Mouse (Mus musculus): ENCODE results near the gene Wdr53. TPM values are rescaled to one million over a fixed set of nuclear protein-coding genes. Genes with fewer than 3 reads are reported as not detected.

Wdr53 gene
- polyA plus RNA-seq (2014; fragmentation: Nextera tagmentation; extraction: Ambion mirVana) = 11.0 and 15.6 TPM in 2 replicates

DNA sequence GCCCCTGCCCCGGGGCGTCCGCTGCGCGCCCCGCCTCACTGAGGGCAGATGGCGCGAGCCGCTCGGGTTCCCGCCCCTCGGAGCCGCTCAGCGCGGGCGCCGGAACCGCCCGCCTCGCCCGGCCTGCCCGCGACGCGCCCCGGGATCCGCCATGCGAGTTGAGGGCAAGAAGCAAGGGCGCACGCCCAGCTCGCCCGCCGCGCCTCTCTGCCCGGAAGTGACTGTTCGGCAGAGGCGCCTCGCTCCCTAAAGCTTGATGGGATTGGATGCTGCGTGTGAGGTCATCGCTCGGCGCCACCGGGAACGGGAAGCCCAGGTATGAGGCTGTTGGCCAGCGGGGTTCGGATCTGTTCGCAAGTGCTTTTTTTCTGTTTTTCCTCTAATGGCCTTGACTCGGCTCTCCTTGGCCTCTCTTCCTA lies at the start of gene Wdr53, which contains the start of gene Fbxo45:
Wdr53 (plus strand) TSS at position 276 of the 419 bp plus-strand sequence.
Fbxo45 (minus strand) TSS at position 207 of the 419 bp plus-strand sequence.
- H3K4me1 ChIP-seq (replicated peaks; ENCODE audit: control insufficient read depth, insufficient read depth, low read length) = peaks cover 33% of the 10 kb centered on the region
- H3K9me3 ChIP-seq (ENCODE audit: control insufficient read depth, low read length) = no peaks in the 10 kb centered on the region
- H3K9ac ChIP-seq = peak within 1 kb of the TSS; percentile 93
- H3K36me3 ChIP-seq (replicated peaks; ENCODE audit: control insufficient read depth, insufficient read depth) = no peaks in the 10 kb centered on the region
- WGBS = 1% methylated on average over 46 of the region's 48 CpGs
- H3K4me3 ChIP-seq (replicated peaks; ENCODE audit: low read length) = peak within 1 kb of the TSS; percentile 91
- no peaks in the 10 kb centered on the region for H3K27me3 ChIP-seq (ENCODE audit: control insufficient read depth, insufficient read depth, low read length)
- H3K4me2 ChIP-seq (replicated peaks) = peak within 1 kb of the TSS; percentile 87
- peak; percentile 100 for ATAC-seq (ENCODE audit: low FRiP score)
- DNase-seq (ENCODE audit: low spot score) = peak; percentile 94
- H3K27ac ChIP-seq = peak within 1 kb of the TSS; percentile 91

DNA sequence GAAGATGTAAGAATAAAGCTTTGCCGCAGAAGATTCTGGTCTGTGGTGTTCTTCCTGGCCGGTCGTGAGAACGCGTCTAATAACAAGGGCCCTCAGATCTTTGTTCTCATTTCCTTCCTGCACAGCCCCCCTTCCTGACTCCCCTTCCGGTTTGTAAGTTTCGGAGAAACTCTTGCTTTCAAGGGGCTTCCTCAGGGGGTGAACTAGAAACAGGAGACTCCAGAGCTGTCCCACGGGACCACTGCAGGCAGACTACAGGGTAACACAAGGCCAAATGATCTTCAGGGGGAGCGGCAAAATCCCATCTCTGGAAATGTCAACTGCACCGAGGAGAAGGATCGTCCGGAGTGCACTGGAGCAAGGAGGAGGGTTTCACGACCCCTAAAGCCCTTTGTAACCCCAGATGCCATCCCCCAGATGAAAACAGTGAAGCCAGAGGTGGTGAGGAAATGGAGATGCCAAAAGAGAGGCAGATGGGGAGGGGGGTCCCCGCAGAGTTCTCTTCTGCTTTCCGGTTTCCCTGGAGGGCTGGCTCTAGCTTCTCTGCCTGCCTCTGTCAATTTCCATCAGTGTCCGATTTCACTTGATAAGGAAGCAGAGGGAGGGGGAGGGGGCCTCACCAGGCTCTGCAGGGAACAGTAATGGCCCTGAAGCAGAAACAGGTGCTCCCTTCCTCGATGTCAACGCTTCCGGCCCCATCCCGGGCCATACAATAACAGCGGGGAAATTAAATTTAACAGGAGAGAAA lies 46.6 kb upstream of the Wdr53 start:
- Histone ChIP-seq H3K4me2 (replicated peaks) (peak overlapping the region; percentile 28), H3K27ac (peak overlapping the region; percentile 68), H3K9me3 (ENCODE audit: control insufficient read depth, low read length) (no peaks in the 10 kb centered on the region), H3K9ac (peak overlapping the region; percentile 41), H3K4me3 (replicated peaks; ENCODE audit: low read length) (peak overlapping the region; percentile 13; the same call in 1 of the 2 replicates), H3K36me3 (replicated peaks; ENCODE audit: control insufficient read depth, insufficient read depth) (no peaks in the 10 kb centered on the region), H3K4me1 (replicated peaks; ENCODE audit: control insufficient read depth, insufficient read depth, low read length) (no peaks in the 10 kb centered on the region), H3K27me3 (ENCODE audit: control insufficient read depth, insufficient read depth, low read length) (no peaks in the 10 kb centered on the region)
- peak; percentile 40 for DNase-seq (ENCODE audit: low spot score)
- WGBS = 51% methylated on average over 21 of the region's 21 CpGs
- no peak; the same call in 1 of the 2 replicates for ATAC-seq (ENCODE audit: low FRiP score)

DNA sequence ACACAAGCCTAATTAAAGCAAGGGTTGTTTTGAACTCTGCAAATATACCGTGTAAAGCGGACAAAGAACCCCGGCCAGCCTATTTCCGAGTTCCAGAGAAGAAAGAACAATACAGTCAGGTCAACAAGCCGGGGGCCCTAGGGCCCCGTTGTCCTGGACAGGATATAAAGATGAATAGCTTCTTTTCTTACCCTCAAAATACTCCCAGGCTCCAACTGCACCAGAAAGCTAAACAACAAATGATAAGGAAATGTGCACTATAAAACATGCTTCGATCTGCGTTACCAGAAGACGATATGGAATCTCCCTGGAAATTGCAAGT lies 46.1 kb upstream of the Wdr53 start:
- WGBS = 33% methylated on average over 9 of the region's 9 CpGs
- no peak for ATAC-seq (ENCODE audit: low FRiP score)
- H3K4me3 ChIP-seq (replicated peaks; ENCODE audit: low read length) = peak overlapping the region; percentile 13; the same call in 1 of the 2 replicates

DNA sequence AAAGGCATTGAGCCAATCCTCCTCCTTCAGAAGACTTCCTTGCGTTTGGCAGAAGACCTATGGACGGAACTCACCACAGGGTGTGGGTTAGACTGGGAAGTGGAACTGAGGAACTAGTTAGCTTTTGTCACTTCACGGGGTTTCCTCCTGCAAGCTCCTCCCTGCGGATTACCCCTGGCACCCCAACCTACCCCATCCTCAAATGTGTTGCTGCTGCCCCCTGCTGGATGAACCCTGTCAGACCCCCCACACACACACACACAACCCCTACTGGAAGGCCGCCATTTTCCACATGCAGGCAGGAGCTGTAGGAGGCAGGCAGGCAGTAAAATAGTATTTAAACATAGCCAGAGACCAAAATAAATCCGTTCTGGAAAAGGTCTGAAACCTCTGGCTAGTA lies 44.3 kb upstream of the Wdr53 start:
- H3K36me3 ChIP-seq (replicated peaks; ENCODE audit: control insufficient read depth, insufficient read depth) = no peaks in the 10 kb centered on the region

More for the DNA sequence above, 46.1 kb upstream of the Wdr53 start:
- Histone ChIP-seq H3K36me3 (replicated peaks; ENCODE audit: control insufficient read depth, insufficient read depth) (no peaks in the 10 kb centered on the region), H3K4me2 (replicated peaks) (peak overlapping the region; percentile 28), H3K27me3 (ENCODE audit: control insufficient read depth, insufficient read depth, low read length) (no peaks in the 10 kb centered on the region), H3K9ac (0 out of 2 replicates have a peak overlapping the region, but pooled peaks have one; percentile 41), H3K9me3 (ENCODE audit: control insufficient read depth, low read length) (no peaks in the 10 kb centered on the region), H3K27ac (0 out of 2 replicates have a peak overlapping the region, but pooled peaks have one; percentile 68), H3K4me1 (replicated peaks; ENCODE audit: control insufficient read depth, insufficient read depth, low read length) (no peaks in the 10 kb centered on the region)
- DNase-seq (ENCODE audit: low spot score) = no peak

DNA sequence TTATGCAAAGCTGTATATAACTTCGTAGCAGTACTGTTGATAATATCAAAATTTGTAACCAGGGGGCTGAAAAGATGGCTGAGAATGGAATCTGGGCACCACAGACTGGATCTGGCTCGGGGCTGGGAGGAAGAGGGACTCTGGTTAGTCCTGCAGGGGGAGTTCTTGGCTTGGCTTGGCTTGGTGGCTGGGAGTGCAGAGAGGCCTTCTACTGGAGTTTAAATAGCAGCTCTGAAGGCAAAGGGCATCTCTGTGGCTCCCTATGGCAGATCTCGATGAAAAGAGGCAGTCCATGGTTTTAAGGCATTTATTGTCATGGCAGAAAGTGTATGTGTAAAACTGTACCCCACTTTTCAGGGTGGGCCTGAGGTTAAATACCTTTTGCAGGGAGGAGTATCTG lies 42.1 kb upstream of the Wdr53 start:
- WGBS = 64% methylated on average over 3 of the region's 3 CpGs
- H3K36me3 ChIP-seq (replicated peaks; ENCODE audit: control insufficient read depth, insufficient read depth) = no peaks in the 10 kb centered on the region
- H3K4me3 ChIP-seq (replicated peaks; ENCODE audit: low read length) = no peak overlapping the region
- H3K9me3 ChIP-seq (ENCODE audit: control insufficient read depth, low read length) = no peaks in the 10 kb centered on the region
- no peak overlapping the region for H3K9ac ChIP-seq
- H3K4me2 ChIP-seq (replicated peaks) = no peak overlapping the region
- DNase-seq (ENCODE audit: low spot score) (no peak), ATAC-seq (ENCODE audit: low FRiP score) (no peak)
- H3K27ac ChIP-seq = no peak overlapping the region
- H3K4me1 ChIP-seq (replicated peaks; ENCODE audit: control insufficient read depth, insufficient read depth, low read length) = no peaks in the 10 kb centered on the region
- H3K27me3 ChIP-seq (ENCODE audit: control insufficient read depth, insufficient read depth, low read length) = no peaks in the 10 kb centered on the region

More for the DNA sequence above, 44.3 kb upstream of the Wdr53 start:
- Histone ChIP-seq H3K4me3 (replicated peaks; ENCODE audit: low read length) (no peak overlapping the region), H3K9ac (no peak overlapping the region), H3K4me2 (replicated peaks) (no peak overlapping the region), H3K4me1 (replicated peaks; ENCODE audit: control insufficient read depth, insufficient read depth, low read length) (no peaks in the 10 kb centered on the region), H3K9me3 (ENCODE audit: control insufficient read depth, low read length) (no peaks in the 10 kb centered on the region), H3K27me3 (ENCODE audit: control insufficient read depth, insufficient read depth, low read length) (no peaks in the 10 kb centered on the region), H3K27ac (no peak overlapping the region)
- no peak for ATAC-seq (ENCODE audit: low FRiP score)
- no peak for DNase-seq (ENCODE audit: low spot score)
- 84% methylated on average over 6 of the region's 6 CpGs for WGBS

DNA sequence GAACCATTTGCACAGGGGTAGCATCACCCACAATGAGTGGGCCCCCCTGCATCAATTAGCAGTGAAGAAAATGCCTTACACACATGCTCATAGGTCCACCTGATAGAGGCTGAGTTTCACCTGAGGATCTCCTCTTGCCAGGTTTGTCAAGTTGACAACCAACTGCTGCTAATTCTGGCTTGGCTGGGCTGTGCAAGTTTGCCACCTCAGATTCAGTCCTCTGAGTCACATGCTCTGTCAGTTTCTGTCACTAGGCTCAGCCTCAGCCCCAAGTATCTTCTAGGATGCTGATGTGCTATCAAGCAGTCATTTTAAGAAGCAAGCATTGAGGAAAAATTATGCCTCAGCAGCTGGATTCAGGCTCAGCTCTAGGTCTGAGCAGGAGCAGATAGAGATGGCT lies 32.9 kb upstream of the Wdr53 start:
- H3K4me2 ChIP-seq (replicated peaks) = no peak overlapping the region
- no peaks in the 10 kb centered on the region for H3K27me3 ChIP-seq (ENCODE audit: control insufficient read depth, insufficient read depth, low read length)
- H3K4me1 ChIP-seq (replicated peaks; ENCODE audit: control insufficient read depth, insufficient read depth, low read length) = no peaks in the 10 kb centered on the region
- no peaks in the 10 kb centered on the region for H3K9me3 ChIP-seq (ENCODE audit: control insufficient read depth, low read length)
- DNase-seq (ENCODE audit: low spot score) = no peak
- H3K4me3 ChIP-seq (replicated peaks; ENCODE audit: low read length) = no peak overlapping the region
- no peak for ATAC-seq (ENCODE audit: low FRiP score)
- H3K9ac ChIP-seq = no peak overlapping the region
- no peak overlapping the region for H3K27ac ChIP-seq
- no peaks in the 10 kb centered on the region for H3K36me3 ChIP-seq (replicated peaks; ENCODE audit: control insufficient read depth, insufficient read depth)

DNA sequence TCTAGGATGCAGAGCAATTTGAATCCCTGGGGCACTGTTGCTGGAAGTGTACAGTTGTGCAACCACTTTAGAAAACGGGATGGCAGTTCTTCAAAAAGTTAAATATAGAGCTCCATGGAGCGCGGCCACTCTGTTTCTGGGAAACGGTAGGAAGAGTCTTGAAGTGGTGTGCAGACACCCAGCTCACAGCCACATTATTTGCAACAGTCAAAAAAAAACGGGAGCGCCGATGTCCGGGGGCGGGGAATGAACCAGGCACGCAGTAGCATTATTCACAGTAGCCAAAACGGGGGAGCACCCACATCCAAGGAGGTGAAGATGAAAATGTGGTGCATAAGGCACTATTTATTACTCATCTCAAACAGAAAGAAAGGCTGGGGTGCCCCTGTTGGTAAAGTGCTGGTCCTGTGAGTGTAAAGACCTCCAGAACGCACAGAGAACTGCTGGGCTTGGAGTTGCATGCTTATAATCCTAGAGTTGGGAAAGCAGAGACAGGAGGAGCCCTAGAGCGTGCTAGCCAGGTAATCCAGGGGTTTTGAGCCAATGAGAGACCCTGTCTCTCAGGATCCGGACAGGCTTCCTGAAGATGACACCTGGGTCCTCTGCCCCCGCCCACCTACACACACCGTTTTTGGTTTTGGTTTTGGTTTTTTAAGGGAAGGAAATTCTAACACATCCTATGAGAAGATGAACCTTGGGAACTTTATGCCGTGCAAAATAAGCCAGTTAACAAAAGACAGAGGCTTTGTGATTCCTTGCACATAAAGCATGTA lies 32.0 kb upstream of the Wdr53 start:
- no peak overlapping the region for H3K27ac ChIP-seq
- H3K27me3 ChIP-seq (ENCODE audit: control insufficient read depth, insufficient read depth, low read length) = no peaks in the 10 kb centered on the region
- H3K9ac ChIP-seq = no peak overlapping the region
- WGBS = 82% methylated on average over 17 of the region's 17 CpGs
- H3K4me2 ChIP-seq (replicated peaks) = no peak overlapping the region
- H3K4me3 ChIP-seq (replicated peaks; ENCODE audit: low read length) = no peak overlapping the region
- no peaks in the 10 kb centered on the region for H3K36me3 ChIP-seq (replicated peaks; ENCODE audit: control insufficient read depth, insufficient read depth)
- no peaks in the 10 kb centered on the region for H3K9me3 ChIP-seq (ENCODE audit: control insufficient read depth, low read length)
- H3K4me1 ChIP-seq (replicated peaks; ENCODE audit: control insufficient read depth, insufficient read depth, low read length) = no peaks in the 10 kb centered on the region
- ATAC-seq (ENCODE audit: low FRiP score) (no peak), DNase-seq (ENCODE audit: low spot score) (no peak)

DNA sequence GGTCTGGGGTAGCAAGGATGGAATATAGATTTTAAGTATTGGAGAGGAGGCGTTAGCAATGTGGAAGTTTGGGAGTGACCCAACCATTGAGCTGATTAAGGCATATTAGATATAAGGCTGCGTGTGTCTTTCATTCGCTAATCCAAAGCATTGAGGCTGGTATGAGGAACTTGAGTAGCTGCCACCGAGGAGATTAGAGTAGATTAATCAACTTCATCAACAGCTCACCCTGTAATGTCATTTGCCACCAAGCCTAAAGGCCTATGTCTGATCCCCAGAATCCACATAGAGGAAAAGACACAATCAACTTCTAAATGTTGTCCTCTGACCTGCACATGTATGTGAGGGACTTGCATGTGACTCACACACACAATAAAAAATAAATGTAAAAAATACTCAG lies 25.2 kb upstream of the Wdr53 start:
- H3K36me3 ChIP-seq (replicated peaks; ENCODE audit: control insufficient read depth, insufficient read depth) = no peaks in the 10 kb centered on the region
- ATAC-seq (ENCODE audit: low FRiP score) (no peak), DNase-seq (ENCODE audit: low spot score) (no peak)
- no peak overlapping the region for H3K4me2 ChIP-seq (replicated peaks)
- no peaks in the 10 kb centered on the region for H3K9me3 ChIP-seq (ENCODE audit: control insufficient read depth, low read length)
- WGBS = 83% methylated on average over 4 of the region's 4 CpGs
- no peak overlapping the region for H3K9ac ChIP-seq
- H3K27ac ChIP-seq = no peak overlapping the region
- no peaks in the 10 kb centered on the region for H3K4me1 ChIP-seq (replicated peaks; ENCODE audit: control insufficient read depth, insufficient read depth, low read length)
- no peak overlapping the region for H3K4me3 ChIP-seq (replicated peaks; ENCODE audit: low read length)
- H3K27me3 ChIP-seq (ENCODE audit: control insufficient read depth, insufficient read depth, low read length) = no peaks in the 10 kb centered on the region

DNA sequence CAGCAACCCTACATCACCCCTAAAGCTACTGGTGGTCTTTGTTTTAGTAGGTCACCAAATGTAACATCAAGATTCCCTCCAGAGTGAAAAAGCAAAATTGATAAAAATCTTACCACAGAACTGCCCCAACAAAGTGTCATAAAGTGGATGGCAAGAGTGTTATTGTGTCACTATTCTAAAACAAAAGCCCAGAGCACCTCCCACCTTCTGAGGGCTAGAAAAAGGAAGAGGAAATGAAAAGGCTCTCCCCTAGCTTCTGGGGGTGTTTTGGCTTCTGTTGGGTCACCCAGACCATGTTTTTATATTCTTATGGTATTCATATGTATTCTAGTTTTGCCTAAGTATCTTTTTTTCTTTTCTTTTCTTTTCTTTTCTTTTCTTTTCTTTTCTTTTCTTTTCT lies 24.6 kb upstream of the Wdr53 start:
- no peak overlapping the region for H3K9ac ChIP-seq
- no peaks in the 10 kb centered on the region for H3K36me3 ChIP-seq (replicated peaks; ENCODE audit: control insufficient read depth, insufficient read depth)
- H3K27me3 ChIP-seq (ENCODE audit: control insufficient read depth, insufficient read depth, low read length) = no peaks in the 10 kb centered on the region
- H3K4me2 ChIP-seq (replicated peaks) = no peak overlapping the region
- H3K4me1 ChIP-seq (replicated peaks; ENCODE audit: control insufficient read depth, insufficient read depth, low read length) = no peaks in the 10 kb centered on the region
- no peaks in the 10 kb centered on the region for H3K9me3 ChIP-seq (ENCODE audit: control insufficient read depth, low read length)
- ATAC-seq (ENCODE audit: low FRiP score) (no peak), DNase-seq (ENCODE audit: low spot score) (no peak)
- no peak overlapping the region for H3K4me3 ChIP-seq (replicated peaks; ENCODE audit: low read length)
- no peak overlapping the region for H3K27ac ChIP-seq

All from hindbrain, embryonic 14.5 days (tissue).